Mouse (Mus musculus): ENCODE data around the gene Hsf2bp.

DNA sequence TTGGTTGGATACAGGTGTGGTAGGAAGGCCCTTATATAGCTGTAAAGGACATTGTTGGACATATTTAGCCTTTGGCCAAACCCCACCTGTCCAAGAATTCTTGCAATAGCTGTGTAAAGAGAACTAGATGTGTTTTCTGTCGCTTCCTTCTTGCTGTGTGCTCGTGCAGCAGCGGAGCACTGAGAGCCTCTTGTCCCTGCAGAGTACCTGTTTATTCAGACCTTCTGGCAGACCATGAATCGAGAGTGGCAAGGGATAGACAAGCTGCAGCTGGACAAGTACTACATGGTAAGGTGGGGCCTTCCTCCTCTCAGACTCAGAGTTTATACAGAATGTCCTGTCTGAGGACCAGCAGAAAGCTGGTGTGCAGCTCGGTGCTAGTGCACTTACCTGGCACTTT is 12.2 kb upstream of the Hsf2bp start:
- TF ChIP-seq CTCF (IDR thresholded peaks at IDR 0.05; ENCODE audit: low read depth): no peak
- no peak for TF ChIP-seq EP300 (IDR thresholded peaks at IDR 0.05; ENCODE audit: low read depth)
